In genomic region chr19:10205051-10205450, GRCm38 (mm10) we compare ENCODE assay signal across 9 mouse cellular contexts. TPM values are rescaled to one million over a fixed set of nuclear protein-coding genes. Genes with fewer than 3 reads are reported as not detected.
DNase-seq lines count a peak whose midpoint lies in the region; ATAC-seq lines count a peak whose summit lies in the region.
"Had no signal": no experiment of that assay in that cellular context is flagged by ENCODE, and none has a peak within 500 bp of the region (broad histone marks: within the 10 kb centered on the region; RNA-seq: fewer than 3 reads in every experiment).

No protein-coding gene starts in this region.

- 63% methylated on average over 6 of the region's 6 CpGs for WGBS in lung, embryonic 15.5 days
- WGBS in forebrain, embryonic 14.5 days = 68% methylated on average over 6 of the region's 6 CpGs
- WGBS in limb, embryonic 15.5 days = 66% methylated on average over 6 of the region's 6 CpGs
- 71% methylated on average over 6 of the region's 6 CpGs for WGBS in stomach, embryonic 14.5 days

- peaks cover 17% of the 10 kb centered on the region for H3K4me1 ChIP-seq in lung, embryonic 15.5 days
- H3K4me1 ChIP-seq in forebrain, embryonic 14.5 days (ENCODE audit: control insufficient read depth, insufficient read depth, low read length) = peaks cover 13% of the 10 kb centered on the region
- H3K4me1 ChIP-seq in limb, embryonic 15.5 days = peaks cover 16% of the 10 kb centered on the region
- H3K4me1 ChIP-seq in stomach, embryonic 14.5 days (ENCODE audit: control insufficient read depth, insufficient read depth, low read length) = peaks cover 10% of the 10 kb centered on the region; the same call in 1 of the 2 replicates

- no peak for ATAC-seq in lung, embryonic 15.5 days (ENCODE audit: borderline replicate concordance, extremely low read depth, low FRiP score, low TSS enrichment)
- ATAC-seq in forebrain, embryonic 14.5 days = no peak
- no peak for ATAC-seq in limb, embryonic 15.5 days (ENCODE audit: insufficient number of reproducible peaks, low FRiP score, low TSS enrichment, low read depth)
- ATAC-seq in stomach, embryonic 14.5 days (ENCODE audit: insufficient number of reproducible peaks, insufficient read depth, low FRiP score, low read depth) = no peak

- no peaks in the 10 kb centered on the region for H3K27me3 ChIP-seq in lung, embryonic 15.5 days
- no peaks in the 10 kb centered on the region for H3K27me3 ChIP-seq in forebrain, embryonic 14.5 days (replicated peaks; ENCODE audit: control insufficient read depth, insufficient read depth, low read length)
- no peaks in the 10 kb centered on the region for H3K27me3 ChIP-seq in limb, embryonic 15.5 days
- H3K27me3 ChIP-seq in stomach, embryonic 14.5 days (ENCODE audit: control insufficient read depth, insufficient read depth, low read length) = no peaks in the 10 kb centered on the region

- DNase-seq in lung, postnatal 14 days = no peak
- DNase-seq in forebrain, embryonic 14.5 days (ENCODE audit: low spot score) = no peak
- DNase-seq in ovary, adult 18-20 months (ENCODE audit: low spot score) = no peak
- DNase-seq in adrenal gland, adult 8-10 months = no peak
- no peak for DNase-seq in layer of hippocampus, adult 8-10 months (ENCODE audit: low spot score in 2 of 2)

- H3K9me3 ChIP-seq in lung, embryonic 15.5 days = no peaks in the 10 kb centered on the region
- no peaks in the 10 kb centered on the region for H3K9me3 ChIP-seq in forebrain, embryonic 14.5 days (replicated peaks; ENCODE audit: control insufficient read depth, low read length)
- H3K9me3 ChIP-seq in limb, embryonic 15.5 days = no peaks in the 10 kb centered on the region
- H3K9me3 ChIP-seq in stomach, embryonic 14.5 days (ENCODE audit: control insufficient read depth, low read depth, low read length) = no peaks in the 10 kb centered on the region

- H3K4me2 ChIP-seq in lung, embryonic 15.5 days = peak overlapping the region; percentile 79
- peak overlapping the region; percentile 65 for H3K4me2 ChIP-seq in forebrain, embryonic 14.5 days (ENCODE audit: low read length)
- peak overlapping the region; percentile 76 for H3K4me2 ChIP-seq in limb, embryonic 15.5 days
- H3K4me2 ChIP-seq in stomach, embryonic 14.5 days (replicated peaks; ENCODE audit: low read depth, low read length) = peak overlapping the region; percentile 59

- H3K4me3 ChIP-seq in lung, embryonic 15.5 days = peak overlapping the region; percentile 79
- H3K4me3 ChIP-seq in forebrain, embryonic 14.5 days (ENCODE audit: low read depth, low read length) = peak overlapping the region; percentile 77; the same call in 1 of the 2 replicates
- peak overlapping the region; percentile 78 for H3K4me3 ChIP-seq in limb, embryonic 15.5 days
- peak overlapping the region; percentile 97 for H3K4me3 ChIP-seq in stomach, embryonic 14.5 days (ENCODE audit: low read depth, low read length)

- 0 out of 2 replicates have a peak overlapping the region, but pooled peaks have one; percentile 11 for H3K27ac ChIP-seq in lung, embryonic 15.5 days
- no peak overlapping the region for H3K27ac ChIP-seq in forebrain, embryonic 14.5 days (ENCODE audit: low read depth, low read length)
- peak overlapping the region; percentile 83; the same call in 1 of the 2 replicates for H3K27ac ChIP-seq in limb, embryonic 15.5 days
- H3K27ac ChIP-seq in stomach, embryonic 14.5 days (ENCODE audit: low read length) = peak overlapping the region; percentile 40; the same call in 1 of the 2 replicates

- H3K36me3 ChIP-seq in lung, embryonic 15.5 days = peaks cover 48% of the 10 kb centered on the region
- H3K36me3 ChIP-seq in forebrain, embryonic 14.5 days (ENCODE audit: control insufficient read depth, insufficient read depth, low read length) = peaks cover 50% of the 10 kb centered on the region
- H3K36me3 ChIP-seq in limb, embryonic 15.5 days = peaks cover 57% of the 10 kb centered on the region
- peaks cover 38% of the 10 kb centered on the region for H3K36me3 ChIP-seq in stomach, embryonic 14.5 days (ENCODE audit: control insufficient read depth, insufficient read depth, low read length)

- H3K9ac ChIP-seq in lung, embryonic 15.5 days = no peak overlapping the region
- peak overlapping the region; percentile 75 for H3K9ac ChIP-seq in forebrain, embryonic 14.5 days (ENCODE audit: low read length)
- H3K9ac ChIP-seq in limb, embryonic 15.5 days = no peak overlapping the region
- H3K9ac ChIP-seq in stomach, embryonic 14.5 days (replicated peaks; ENCODE audit: low read depth, low read length) = no peak overlapping the region

RNA-seq across cellular contexts. Expression of gene Fen1, which starts 1.1 kb away (rescaled TPM):
- 119 and 120 TPM in 2 replicates for polyA plus RNA-seq in lung, embryonic 15.5 days (2015; fragmentation: Nextera tagmentation; extraction: Ambion mirVana)
- 53.4 and 63.9 TPM in 2 replicates for polyA plus RNA-seq in forebrain, embryonic 14.5 days (2014; fragmentation: Nextera tagmentation; extraction: Ambion mirVana)
- polyA plus RNA-seq in limb, embryonic 15.5 days (2015; fragmentation: Nextera tagmentation; extraction: Ambion mirVana) = 65.9 and 66.7 TPM in 2 replicates
- polyA plus RNA-seq in stomach, embryonic 14.5 days (2014; fragmentation: Nextera tagmentation; extraction: Ambion mirVana) = 65.1 and 70.4 TPM in 2 replicates
- 10 to 100 TPM; 10.8 to 19.1 (median 14.1) TPM for total RNA-seq in adrenal gland, adult 8-10 months (2022)
- total RNA-seq in layer of hippocampus, adult 8-10 months (2022) = 10 to 100 TPM in 2 of 4 experiments, 1 to 10 TPM in 2; 8.9 to 12.2 (median 9.9) TPM

RNA-seq across cellular contexts. Expression of gene Tmem258, which starts 1.2 kb away (rescaled TPM):
- 440 and 459 TPM in 2 replicates for polyA plus RNA-seq in lung, embryonic 15.5 days (2015; fragmentation: Nextera tagmentation; extraction: Ambion mirVana)
- 380 and 505 TPM in 2 replicates for polyA plus RNA-seq in forebrain, embryonic 14.5 days (2014; fragmentation: Nextera tagmentation; extraction: Ambion mirVana)
- 379 and 471 TPM in 2 replicates for polyA plus RNA-seq in limb, embryonic 15.5 days (2015; fragmentation: Nextera tagmentation; extraction: Ambion mirVana)
- polyA plus RNA-seq in stomach, embryonic 14.5 days (2014; fragmentation: Nextera tagmentation; extraction: Ambion mirVana) = 453 and 489 TPM in 2 replicates
- total RNA-seq in adrenal gland, adult 8-10 months (2022) = 100 to 1,000 TPM; 131 to 198 (median 144) TPM
- total RNA-seq in layer of hippocampus, adult 8-10 months (2022) = 10 to 100 TPM; 73.3 to 92.9 (median 81.3) TPM

RNA-seq across cellular contexts. Expression of gene Fads1, which starts 22.4 kb away (rescaled TPM):
- polyA plus RNA-seq in lung, embryonic 15.5 days (2015; fragmentation: Nextera tagmentation; extraction: Ambion mirVana) = 101 and 106 TPM in 2 replicates
- 104 and 125 TPM in 2 replicates for polyA plus RNA-seq in forebrain, embryonic 14.5 days (2014; fragmentation: Nextera tagmentation; extraction: Ambion mirVana)
- 79.8 and 81.1 TPM in 2 replicates for polyA plus RNA-seq in limb, embryonic 15.5 days (2015; fragmentation: Nextera tagmentation; extraction: Ambion mirVana)
- polyA plus RNA-seq in stomach, embryonic 14.5 days (2014; fragmentation: Nextera tagmentation; extraction: Ambion mirVana) = 112 and 114 TPM in 2 replicates
- 1,000 to 10,000 TPM in 2 of 4 experiments, 100 to 1,000 TPM in 2; 923 to 1,535 (median 1,260) TPM for total RNA-seq in adrenal gland, adult 8-10 months (2022)
- 100 to 1,000 TPM; 188 to 213 (median 199) TPM for total RNA-seq in layer of hippocampus, adult 8-10 months (2022)

RNA-seq across cellular contexts. Expression of gene Myrf, which starts 35.5 kb away (rescaled TPM):
- polyA plus RNA-seq in lung, embryonic 15.5 days (2015; fragmentation: Nextera tagmentation; extraction: Ambion mirVana) = 5.6 and 6.5 TPM in 2 replicates
- polyA plus RNA-seq in forebrain, embryonic 14.5 days (2014; fragmentation: Nextera tagmentation; extraction: Ambion mirVana) = 0.20 and 0.40 TPM in 2 replicates
- 0.55 and 0.60 TPM in 2 replicates for polyA plus RNA-seq in limb, embryonic 15.5 days (2015; fragmentation: Nextera tagmentation; extraction: Ambion mirVana)
- polyA plus RNA-seq in stomach, embryonic 14.5 days (2014; fragmentation: Nextera tagmentation; extraction: Ambion mirVana) = 27.6 and 28.4 TPM in 2 replicates
- total RNA-seq in adrenal gland, adult 8-10 months (2022) = 1 to 10 TPM in 3 of 4 experiments, under 1 TPM in 1; 0.94 to 2.0 (median 1.4) TPM
- 10 to 100 TPM; 31.6 to 37.2 (median 36.7) TPM for total RNA-seq in layer of hippocampus, adult 8-10 months (2022)
- total RNA-seq: gastrocnemius, adult 18-20 months had no signal
